Mouse (Mus musculus) embryonic facial prominence, embryonic 14.5 days (tissue): ENCODE measurements at regions not wholly inside any gene's neighbourhood (a gene's known extent, or its start where the extent isn't known, plus 50 kb on each side); places are given as distances from the start of the nearest gene placed in this dataset.

Experiments
- ATAC-seq: fragments of 200-750 bp; cut with Nextera tagmentation; 2 replicates; pipeline ENCODE4 v1.8.0; 2017; ENCODE audit warnings: low read depth, moderate number of reproducible peaks, moderate TSS enrichment
- DNase-seq: peaks from one replicate; pipeline ENCODE4 v3.0.0-alpha.2; 2015; ENCODE audit warnings: low spot score
- H3K27ac ChIP-seq: fragments of 300-500 bp; sonication (generic); replicated peaks from 2 replicates; pipeline ENCODE4 v1.5.1; 2014; ENCODE audit warnings: low read depth, mild to moderate bottlenecking, low read length, moderate library complexity
- H3K27me3 ChIP-seq: fragments of 300-500 bp; sonication (generic); replicated peaks from 2 replicates; pipeline ENCODE4 v1.6.1; 2014; ENCODE audit warnings: low read length; ENCODE audit not compliant: control insufficient read depth, insufficient read depth
- H3K36me3 ChIP-seq: fragments of 300-500 bp; sonication (generic); 2 replicates; pipeline ENCODE4 v1.6.1; 2014; ENCODE audit warnings: low read length, mixed read lengths; ENCODE audit not compliant: control insufficient read depth, insufficient read depth
- H3K4me1 ChIP-seq: fragments of 300-500 bp; sonication (generic); 2 replicates; pipeline ENCODE4 v1.6.1; 2014; ENCODE audit warnings: antibody characterized with exemption, low read length; ENCODE audit not compliant: control insufficient read depth, insufficient read depth
- H3K4me2 ChIP-seq: fragments of 300-500 bp; sonication (generic); 2 replicates; pipeline ENCODE4 v1.6.1; 2014; ENCODE audit warnings: low read depth, mild to moderate bottlenecking, low read length, moderate library complexity, mixed read lengths
- H3K4me3 ChIP-seq: fragments of 300-500 bp; sonication (generic); 2 replicates; pipeline ENCODE4 v1.5.1; 2014; ENCODE audit warnings: low read depth, mild to moderate bottlenecking, low read length
- H3K9ac ChIP-seq: fragments of 300-500 bp; sonication (generic); 2 replicates; pipeline ENCODE4 v1.6.1; 2014; ENCODE audit warnings: low read depth, mild to moderate bottlenecking, low read length, moderate library complexity, mixed read lengths
- H3K9me3 ChIP-seq: fragments of 300-500 bp; sonication (generic); 2 replicates; pipeline ENCODE4 v1.6.1; 2016; ENCODE audit warnings: low read length; ENCODE audit not compliant: control insufficient read depth
- WGBS: fragments of 180-500 bp; shearing (Covaris S2); extraction: QIAGEN DNeasy Blood & Tissue Kit; methylation state at CpG from one replicate; pipeline ENCODE4 v1.1.7; 2014; 5-methylcytosine and 5-hydroxymethylcytosine counted together

DNA sequence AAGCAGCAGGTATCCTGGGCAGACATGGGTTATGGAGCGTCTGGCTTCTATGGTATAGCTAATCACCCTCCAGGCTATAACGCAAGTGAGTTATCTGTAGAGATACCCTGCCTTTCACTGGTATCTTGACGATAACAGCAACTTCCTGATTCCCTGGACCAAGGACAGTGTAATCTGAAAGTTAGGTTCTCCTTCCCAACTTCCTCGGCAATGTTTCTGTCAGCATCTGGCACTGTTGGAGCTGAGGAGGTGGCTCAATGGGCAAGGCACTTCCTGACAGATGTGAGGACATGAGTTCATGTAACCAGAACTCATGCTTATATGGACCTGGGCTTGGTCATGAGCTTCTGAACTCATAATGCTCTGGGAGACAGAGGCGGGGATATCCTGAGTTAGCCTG is 620.9 kb upstream of the Adam5 start:
- Histone ChIP-seq H3K4me2 (no peak overlapping the region), H3K27me3 (no peaks in the 10 kb centered on the region), H3K4me1 (peaks cover 19% of the 10 kb centered on the region), H3K4me3 (no peak overlapping the region), H3K9me3 (no peaks in the 10 kb centered on the region), H3K9ac (no peak overlapping the region), H3K36me3 (no peaks in the 10 kb centered on the region), H3K27ac (no peak overlapping the region)
- ATAC-seq (no peak), DNase-seq (no peak)
- WGBS = 78% methylated on average over 5 of the region's 5 CpGs

DNA sequence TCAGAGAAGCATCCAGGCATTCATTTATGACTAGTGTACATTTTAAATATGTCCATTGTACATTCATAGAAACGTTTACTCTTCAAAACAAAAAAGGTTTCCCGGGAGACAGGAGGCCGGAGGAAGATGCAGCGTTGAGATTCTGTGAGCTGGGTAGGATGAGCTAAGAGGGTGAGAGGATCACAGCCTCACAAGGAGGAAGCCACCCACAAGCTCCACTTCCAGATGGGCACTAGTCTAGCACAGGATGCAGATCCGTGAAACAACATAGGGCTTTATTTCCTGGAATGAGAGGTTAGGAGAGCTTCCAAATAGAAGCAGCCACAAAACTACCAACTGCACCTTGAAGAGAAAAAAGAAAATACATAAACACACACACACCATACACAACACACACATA is 619.4 kb upstream of the Adam5 start:
- Histone ChIP-seq H3K27ac (no peak overlapping the region), H3K9ac (no peak overlapping the region), H3K27me3 (no peaks in the 10 kb centered on the region), H3K36me3 (no peaks in the 10 kb centered on the region), H3K4me3 (no peak overlapping the region), H3K4me2 (no peak overlapping the region), H3K9me3 (no peaks in the 10 kb centered on the region), H3K4me1 (peaks cover 24% of the 10 kb centered on the region)
- no peak for DNase-seq
- WGBS = 66% methylated on average over 5 of the region's 5 CpGs
- no peak for ATAC-seq

DNA sequence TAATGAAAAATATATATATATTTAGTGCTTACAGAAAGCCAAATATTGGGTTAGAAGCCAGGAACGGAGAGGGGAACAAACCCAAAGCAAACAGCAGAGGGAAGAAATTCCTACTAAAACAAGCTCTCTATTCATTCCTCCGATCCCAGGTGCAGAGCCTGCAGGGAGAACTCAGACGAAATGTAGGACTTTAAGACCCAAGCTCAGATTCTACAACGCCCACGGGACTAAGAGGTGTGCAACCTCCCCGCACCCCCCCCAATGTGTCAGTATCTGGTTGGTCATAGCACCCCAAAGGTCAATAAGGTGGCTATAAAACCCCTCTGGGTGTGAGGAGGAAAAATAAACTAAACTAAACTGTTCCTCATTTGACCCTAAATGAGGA is 616.9 kb upstream of the Adam5 start:
- no peaks in the 10 kb centered on the region for H3K36me3 ChIP-seq
- peak overlapping the region; percentile 83 for H3K27ac ChIP-seq
- H3K4me2 ChIP-seq = peak overlapping the region; percentile 48
- no peaks in the 10 kb centered on the region for H3K9me3 ChIP-seq
- no peaks in the 10 kb centered on the region for H3K27me3 ChIP-seq
- H3K4me3 ChIP-seq = 0 out of 2 replicates have a peak overlapping the region, but pooled peaks have one; percentile 11
- H3K4me1 ChIP-seq = peaks cover 24% of the 10 kb centered on the region
- H3K9ac ChIP-seq = peak overlapping the region; percentile 47; the same call in 1 of the 2 replicates
- ATAC-seq (peak; percentile 49), DNase-seq (no peak)
- WGBS = 12% methylated on average over 6 of the region's 6 CpGs

DNA sequence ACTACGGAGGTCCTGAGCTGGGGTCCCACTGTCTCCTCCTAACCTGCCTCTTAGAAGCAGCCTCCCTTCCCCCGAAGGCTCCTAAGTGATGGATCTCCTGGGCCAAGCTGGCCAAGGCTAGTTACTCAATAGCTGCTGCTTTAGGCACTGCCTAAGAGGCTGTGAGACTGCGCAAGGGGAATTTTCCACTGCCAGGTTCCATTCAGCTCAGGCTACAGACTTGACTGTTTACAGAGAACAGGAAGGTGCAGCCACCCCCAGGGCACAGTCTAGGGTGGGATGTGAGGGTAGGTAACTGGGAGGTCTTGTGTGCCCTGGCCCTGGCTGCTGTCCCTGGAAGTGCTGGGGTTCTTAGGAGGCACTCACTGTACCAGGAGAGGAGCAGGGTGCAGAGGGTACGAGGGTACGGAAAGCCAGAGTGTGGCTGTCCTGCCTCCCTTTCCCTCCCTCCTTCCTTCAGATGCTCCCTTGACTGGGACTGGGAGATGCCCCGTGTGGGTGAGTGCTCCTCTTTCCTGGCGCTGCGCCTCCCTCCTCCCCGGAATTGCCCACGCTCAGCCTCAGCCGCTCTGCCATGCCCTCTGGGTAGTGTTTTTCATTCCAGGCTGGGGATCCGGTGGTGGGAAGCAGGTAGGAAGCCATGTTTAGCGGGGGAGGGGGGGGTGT is 616.4 kb upstream of the Adam5 start:
- H3K9ac ChIP-seq = peak overlapping the region; percentile 47
- H3K27me3 ChIP-seq = no peaks in the 10 kb centered on the region
- no peaks in the 10 kb centered on the region for H3K9me3 ChIP-seq
- H3K4me1 ChIP-seq = peaks cover 24% of the 10 kb centered on the region
- H3K4me3 ChIP-seq = 0 out of 2 replicates have a peak overlapping the region, but pooled peaks have one; percentile 11
- H3K27ac ChIP-seq = peak overlapping the region; percentile 83
- DNase-seq = peak; percentile 75
- 23% methylated on average over 13 of the region's 13 CpGs for WGBS
- peak; percentile 82 for ATAC-seq
- no peaks in the 10 kb centered on the region for H3K36me3 ChIP-seq
- peak overlapping the region; percentile 48 for H3K4me2 ChIP-seq

DNA sequence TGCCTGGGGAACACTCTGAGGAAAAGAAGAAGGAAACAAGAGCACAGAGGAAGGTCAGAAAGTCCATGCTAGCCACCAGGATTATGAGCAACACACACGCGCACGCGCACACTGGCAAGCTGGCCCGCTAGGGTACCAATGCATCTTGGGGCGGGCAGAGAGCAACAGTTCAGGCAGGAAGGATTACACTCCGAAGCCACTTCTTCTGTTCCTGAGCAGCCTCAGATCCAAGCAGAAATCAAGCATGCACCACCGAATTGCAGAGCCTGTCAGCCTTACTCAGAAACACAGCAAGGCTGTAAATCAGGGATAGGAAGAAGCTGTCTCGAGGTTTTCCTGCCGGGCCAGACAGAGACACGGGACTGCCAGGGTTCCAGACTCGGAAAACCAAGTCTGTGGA is 615.8 kb upstream of the Adam5 start:
- Histone ChIP-seq H3K27ac (peak overlapping the region; percentile 83), H3K9me3 (no peaks in the 10 kb centered on the region), H3K4me1 (peaks cover 24% of the 10 kb centered on the region), H3K27me3 (no peaks in the 10 kb centered on the region), H3K36me3 (no peaks in the 10 kb centered on the region), H3K9ac (no peak overlapping the region), H3K4me2 (peak overlapping the region; percentile 48), H3K4me3 (no peak overlapping the region)
- WGBS = 60% methylated on average over 12 of the region's 12 CpGs
- DNase-seq (no peak), ATAC-seq (no peak)

DNA sequence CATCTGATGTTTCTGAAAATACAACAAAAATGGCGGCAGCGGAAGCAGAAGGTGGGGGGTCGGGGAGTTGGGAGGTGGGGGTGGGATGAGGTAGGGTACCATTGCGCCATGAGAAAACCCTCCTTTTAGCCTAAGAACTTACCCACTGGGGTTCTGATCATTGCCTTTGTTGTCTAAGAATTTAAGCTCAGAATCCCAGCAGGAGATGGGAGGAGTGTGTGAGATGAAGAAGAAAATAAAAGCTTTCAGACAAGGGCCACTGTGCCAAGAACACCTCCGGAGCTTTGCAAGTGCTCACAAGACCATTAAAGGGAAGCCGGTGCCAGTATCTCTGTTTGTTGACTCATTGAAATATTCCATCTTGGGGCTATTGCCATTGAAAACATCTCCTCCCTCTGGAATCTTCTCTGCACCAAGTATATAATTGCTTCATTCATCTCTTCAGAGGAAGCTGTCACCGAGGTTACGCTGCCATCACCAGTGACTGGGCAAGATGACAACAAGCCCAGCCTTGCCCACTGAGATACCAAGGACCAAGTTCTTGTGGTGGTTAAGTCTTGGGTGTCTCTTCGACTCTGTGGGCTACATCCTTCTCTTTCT is 614.0 kb upstream of the Adam5 start:
- no peak overlapping the region for H3K27ac ChIP-seq
- H3K4me3 ChIP-seq = no peak overlapping the region
- WGBS = 72% methylated on average over 9 of the region's 9 CpGs
- H3K9me3 ChIP-seq = no peaks in the 10 kb centered on the region
- peaks cover 24% of the 10 kb centered on the region for H3K4me1 ChIP-seq
- H3K27me3 ChIP-seq = no peaks in the 10 kb centered on the region
- no peak overlapping the region for H3K4me2 ChIP-seq
- no peaks in the 10 kb centered on the region for H3K36me3 ChIP-seq
- peak; percentile 49 for DNase-seq
- H3K9ac ChIP-seq = no peak overlapping the region
- ATAC-seq = no peak

DNA sequence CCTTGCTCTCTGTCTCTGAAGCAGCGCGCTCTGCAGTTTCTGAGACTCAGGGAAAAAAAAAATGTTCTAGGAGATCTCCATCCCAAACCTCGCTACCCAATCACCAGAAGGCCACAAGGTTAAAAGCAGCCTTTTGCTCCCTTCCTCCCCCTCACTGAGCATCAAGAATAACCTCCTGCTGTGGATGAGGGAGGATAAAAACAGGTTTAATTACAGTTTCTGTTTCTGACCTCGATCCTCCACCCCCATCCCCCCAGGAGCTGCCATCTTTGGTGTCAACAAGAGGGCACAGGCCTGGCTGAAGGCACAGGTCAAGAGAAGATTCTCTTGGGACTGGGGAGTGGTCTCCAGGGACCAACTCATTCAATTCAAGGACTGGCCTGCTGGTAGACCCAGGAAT is 613.0 kb upstream of the Adam5 start:
- WGBS = 39% methylated on average over 4 of the region's 4 CpGs
- no peak for ATAC-seq

DNA sequence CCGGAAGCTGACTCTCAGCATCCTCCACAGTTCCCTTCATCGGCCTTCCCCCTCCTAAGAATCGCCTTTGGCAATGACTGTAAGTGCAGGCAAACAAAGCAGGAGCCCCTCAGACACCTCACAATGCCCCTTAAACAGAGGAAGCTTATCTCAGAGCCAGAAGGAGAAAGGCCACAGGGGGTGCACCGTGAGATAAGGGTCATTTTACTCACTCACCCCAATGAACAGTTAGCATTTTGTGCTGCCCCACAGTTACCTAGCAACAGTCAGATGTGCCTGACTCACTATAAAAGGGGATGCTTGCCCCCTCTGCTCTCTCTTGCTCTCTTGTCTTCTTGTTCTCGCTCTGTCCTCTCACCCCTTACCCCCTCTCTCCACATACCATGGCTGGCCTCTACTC is 606.4 kb upstream of the Adam5 start:
- DNase-seq = no peak
- 28% methylated on average over 5 of the region's 5 CpGs for WGBS

More for the DNA sequence above, 613.0 kb upstream of the Adam5 start:
- Histone ChIP-seq H3K9me3 (no peaks in the 10 kb centered on the region), H3K27ac (no peak overlapping the region), H3K36me3 (no peaks in the 10 kb centered on the region), H3K27me3 (no peaks in the 10 kb centered on the region), H3K4me3 (no peak overlapping the region), H3K4me2 (no peak overlapping the region), H3K9ac (no peak overlapping the region), H3K4me1 (peaks cover 24% of the 10 kb centered on the region)
- DNase-seq = no peak

More for the DNA sequence above, 606.4 kb upstream of the Adam5 start:
- Histone ChIP-seq H3K4me3 (no peak overlapping the region), H3K4me1 (no peaks in the 10 kb centered on the region), H3K4me2 (no peak overlapping the region), H3K27me3 (no peaks in the 10 kb centered on the region), H3K9me3 (peaks cover 9% of the 10 kb centered on the region), H3K36me3 (no peaks in the 10 kb centered on the region), H3K9ac (no peak overlapping the region), H3K27ac (no peak overlapping the region)
- ATAC-seq = no peak
